Comparison of ENCODE assay signal across 13 mouse cellular contexts in the genomic region with DNA sequence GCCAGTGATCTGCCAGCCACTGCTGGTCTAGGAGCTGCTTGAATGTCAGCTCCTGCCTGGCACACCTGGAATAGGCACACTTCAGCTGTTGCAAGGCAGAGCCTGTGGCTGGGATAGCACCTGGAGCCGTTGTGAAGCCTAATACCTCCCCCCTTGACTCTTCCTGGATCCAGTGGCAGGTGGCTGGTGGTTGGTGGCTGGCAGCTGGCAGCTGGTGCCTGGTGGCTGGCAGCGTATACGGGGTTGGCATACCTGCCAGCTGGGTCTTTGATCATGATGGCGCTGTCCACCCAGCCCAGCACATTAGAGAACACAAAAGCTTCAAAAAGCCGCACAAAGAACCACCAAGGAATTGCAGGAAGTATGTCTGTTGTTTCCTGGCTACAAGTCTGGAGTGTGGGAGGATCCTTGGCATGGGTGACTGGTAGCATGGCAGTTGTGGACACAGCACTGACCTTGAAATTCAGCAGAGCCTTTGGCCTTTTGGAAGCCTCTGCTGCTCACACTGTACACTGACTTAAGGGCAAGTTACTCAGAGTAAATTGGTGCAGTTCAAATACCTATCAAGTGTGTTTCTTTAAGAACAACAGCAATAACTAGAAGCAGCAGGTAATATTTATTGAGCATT.
DNase-seq lines count a peak whose midpoint lies in the region; ATAC-seq and TF ChIP-seq lines count a peak whose summit lies in the region.
"Had no signal": no experiment of that assay in that cellular context is flagged by ENCODE, and none has a peak within 500 bp of the region (broad histone marks: within the 10 kb centered on the region; RNA-seq: fewer than 3 reads in every experiment).

No protein-coding gene starts in this region.

- no peak overlapping the region for H3K4me2 ChIP-seq in hindbrain, postnatal 0 days (ENCODE audit: low read depth, low read length)
- H3K4me2 ChIP-seq in hindbrain, embryonic 12.5 days (replicated peaks), result no peak overlapping the region
- H3K4me2 ChIP-seq: heart, embryonic 15.5 days; limb, embryonic 12.5 days; neural tube, embryonic 12.5 days had no signal

- 43% methylated on average over 5 of the region's 5 CpGs for WGBS in hindbrain, postnatal 0 days
- 81% methylated on average over 5 of the region's 5 CpGs for WGBS in hindbrain, embryonic 12.5 days

- no peak overlapping the region for H3K9ac ChIP-seq in hindbrain, postnatal 0 days (replicated peaks; ENCODE audit: low read length)
- H3K9ac ChIP-seq in hindbrain, embryonic 12.5 days, result no peak overlapping the region
- H3K9ac ChIP-seq: heart, embryonic 15.5 days; limb, embryonic 12.5 days; neural tube, embryonic 12.5 days had no signal

- H3K9me3 ChIP-seq in hindbrain, postnatal 0 days (ENCODE audit: low read length), result no peaks in the 10 kb centered on the region
- no peaks in the 10 kb centered on the region for H3K9me3 ChIP-seq in hindbrain, embryonic 12.5 days (replicated peaks)
- H3K9me3 ChIP-seq: heart, embryonic 15.5 days; limb, embryonic 12.5 days; neural tube, embryonic 12.5 days had no signal

- H3K36me3 ChIP-seq in hindbrain, postnatal 0 days (ENCODE audit: insufficient read depth, low read length), result no peaks in the 10 kb centered on the region
- no peaks in the 10 kb centered on the region for H3K36me3 ChIP-seq in hindbrain, embryonic 12.5 days
- H3K36me3 ChIP-seq: heart, embryonic 15.5 days; limb, embryonic 12.5 days; neural tube, embryonic 12.5 days had no signal

- no peaks in the 10 kb centered on the region for H3K27me3 ChIP-seq in hindbrain, postnatal 0 days (ENCODE audit: insufficient read depth, low read length)
- no peaks in the 10 kb centered on the region for H3K27me3 ChIP-seq in hindbrain, embryonic 12.5 days
- H3K27me3 ChIP-seq: heart, embryonic 15.5 days; limb, embryonic 12.5 days; neural tube, embryonic 12.5 days had no signal

- ATAC-seq in hindbrain, postnatal 0 days, result peak; percentile 73
- ATAC-seq in hindbrain, embryonic 12.5 days (ENCODE audit: low FRiP score), result no peak
- ATAC-seq in megakaryocyte progenitor cell, adult 5-6 weeks (replicated peaks; ENCODE audit: poor library complexity), result no peak
- ATAC-seq: forebrain, embryonic 16.5 days had no signal

- H3K4me3 ChIP-seq in hindbrain, postnatal 0 days (ENCODE audit: low read length), result no peak overlapping the region
- no peak overlapping the region for H3K4me3 ChIP-seq in hindbrain, embryonic 12.5 days
- H3K4me3 ChIP-seq: heart, embryonic 15.5 days; limb, embryonic 12.5 days; neural tube, embryonic 12.5 days had no signal

- peak; percentile 68 to 73 for DNase-seq in adrenal gland, adult (ENCODE audit: inconsistent age in 2 of 2, low spot score in 1 of 2)
- no peak for DNase-seq in adrenal gland, postnatal 4 days (ENCODE audit: low spot score in 2 of 2)
- DNase-seq in hindbrain, postnatal 0 days (ENCODE audit: low spot score), result peak; percentile 42
- DNase-seq in ovary, postnatal 36 days (ENCODE audit: low spot score), result peak; percentile 31
- DNase-seq in ovary, postnatal 14 days (ENCODE audit: low spot score), result no peak
- no peak for DNase-seq in spleen, adult 18-20 months
- DNase-seq: right cerebral cortex, postnatal 25 days had no signal

- H3K4me1 ChIP-seq in hindbrain, postnatal 0 days (ENCODE audit: insufficient read depth, low read length), result peaks cover 5% of the 10 kb centered on the region; the same call in 1 of the 2 replicates
- H3K4me1 ChIP-seq in hindbrain, embryonic 12.5 days, result no peaks in the 10 kb centered on the region
- H3K4me1 ChIP-seq: limb, embryonic 12.5 days; neural tube, embryonic 12.5 days had no signal

- no peak overlapping the region for H3K27ac ChIP-seq in hindbrain, postnatal 0 days
- H3K27ac ChIP-seq in hindbrain, embryonic 12.5 days, result no peak overlapping the region
- H3K27ac ChIP-seq: heart, embryonic 15.5 days; limb, embryonic 12.5 days; neural tube, embryonic 12.5 days had no signal

- no peak for TF ChIP-seq CTCF in hindbrain, postnatal 0 days (IDR thresholded peaks at IDR 0.05; ENCODE audit: low read depth)

Comparison
In these comparisons a context has a peak if more than half of its experiments do, and no peak if none do; other contexts are left out.
1. DNase-seq: peak in adrenal gland, adult (2 of 2), hindbrain, postnatal 0 days (single experiment) and ovary, postnatal 36 days (single experiment); none in adrenal gland, postnatal 4 days (0 of 2), ovary, postnatal 14 days (single experiment) and spleen, adult 18-20 months (0 of 2).